Mouse (Mus musculus) cortical plate, adult 2 months (tissue): ENCODE results near the gene Tmem243.

ENCODE experiments used
- CTCF ChIP-seq: fragments of 200-500 bp; IDR thresholded peaks from 2 replicates; pipeline ENCODE4 v1.5.1; 2011; ENCODE audit warnings: mild to moderate bottlenecking, control low read depth, low read length; ENCODE audit not compliant: insufficient read depth; ENCODE audit errors: extremely low read depth
- POLR2A ChIP-seq: fragments of 200-500 bp; IDR thresholded peaks from 2 replicates; pipeline ENCODE4 v1.6.1; 2011; ENCODE audit warnings: mild to moderate bottlenecking, low read length, control low read depth; ENCODE audit not compliant: insufficient read depth; ENCODE audit errors: extremely low read depth

GRCm38 (mm10) chr5:9064217-9064616 lies 36.3 kb upstream of the Tmem243 start:
- no peak for TF ChIP-seq POLR2A
- TF ChIP-seq CTCF = no peak
